Mouse (Mus musculus) bone marrow, adult 2 months (tissue): ENCODE measurements around the gene Rbm33. TPM values are rescaled to one million over a fixed set of nuclear protein-coding genes. Genes with fewer than 3 reads are reported as not detected.

Experiments
- H3K27ac ChIP-seq: fragments of 200-500 bp; 2 replicates; pipeline ENCODE4 v1.5.1; 2012; ENCODE audit warnings: low read depth, mild to moderate bottlenecking, control low read depth, inconsistent platforms, low read length; ENCODE audit not compliant: control insufficient read depth, poor library complexity, insufficient read depth
- H3K4me1 ChIP-seq: fragments of 200-500 bp; 2 replicates; pipeline ENCODE4 v1.6.1; 2011; ENCODE audit warnings: low read length; ENCODE audit not compliant: control insufficient read depth, insufficient read depth
- H3K4me3 ChIP-seq: fragments of 200-500 bp; replicated peaks from 2 replicates; pipeline ENCODE3; 2011; ENCODE audit warnings: mild to moderate bottlenecking, low read depth, low read length, control low read depth; ENCODE audit not compliant: control insufficient read depth
- CTCF ChIP-seq: fragments of 200-500 bp; IDR thresholded peaks from 2 replicates; pipeline ENCODE4 v1.5.1; 2011; ENCODE audit warnings: low read length, control low read depth; ENCODE audit not compliant: control insufficient read depth, insufficient read depth
- POLR2A ChIP-seq: fragments of 200-500 bp; IDR thresholded peaks from 2 replicates; pipeline ENCODE4 v1.6.1; 2011; ENCODE audit warnings: low read depth, mild to moderate bottlenecking, control low read depth, low read length, borderline replicate concordance; ENCODE audit not compliant: control insufficient read depth
- WGBS: fragments of 180-500 bp; shearing (Covaris S2); methylation state at CpG from one replicate; pipeline ENCODE4 v1.1.7; 2018; 5-methylcytosine and 5-hydroxymethylcytosine counted together
- polyA plus RNA-seq: library from polyadenylated mRNA; stranded (reverse); fragments of >200 nt; gene quantifications from 2 replicates; pipeline ENCODE4 v1.2.4, GENCODE M21; 2011; ENCODE audit warnings: low replicate concordance; ENCODE audit not compliant: missing spikeins, insufficient read depth, insufficient read length

The Rbm33 gene
- polyA plus RNA-seq, 1 experiment: 36.3 TPM

DNA sequence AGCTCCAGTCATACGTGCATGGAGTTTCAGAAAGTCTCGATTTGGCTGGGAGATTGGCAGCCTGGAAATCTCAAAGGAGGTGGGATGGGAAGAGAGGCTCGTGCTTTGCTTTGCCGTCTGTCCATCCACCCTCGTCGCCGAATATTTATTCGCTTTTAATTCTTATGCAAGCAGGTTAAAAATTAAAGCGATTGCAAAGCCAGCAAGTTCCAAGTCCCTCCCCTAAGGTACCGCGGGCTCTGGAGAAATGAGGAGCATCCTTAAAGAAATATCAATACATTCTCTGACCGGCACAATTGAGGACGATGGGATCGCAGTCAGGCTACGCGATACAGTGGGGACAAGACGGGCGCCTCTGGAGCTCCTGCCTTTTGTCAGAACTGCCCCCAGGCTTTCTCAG is 148.6 kb downstream of the Rbm33 start:
- TF ChIP-seq CTCF (no peak), POLR2A (no peak)
- Histone ChIP-seq H3K4me3 (no peak overlapping the region), H3K27ac (no peak overlapping the region), H3K4me1 (no peaks in the 10 kb centered on the region)
- 7% methylated on average over 18 of the region's 18 CpGs for WGBS

DNA sequence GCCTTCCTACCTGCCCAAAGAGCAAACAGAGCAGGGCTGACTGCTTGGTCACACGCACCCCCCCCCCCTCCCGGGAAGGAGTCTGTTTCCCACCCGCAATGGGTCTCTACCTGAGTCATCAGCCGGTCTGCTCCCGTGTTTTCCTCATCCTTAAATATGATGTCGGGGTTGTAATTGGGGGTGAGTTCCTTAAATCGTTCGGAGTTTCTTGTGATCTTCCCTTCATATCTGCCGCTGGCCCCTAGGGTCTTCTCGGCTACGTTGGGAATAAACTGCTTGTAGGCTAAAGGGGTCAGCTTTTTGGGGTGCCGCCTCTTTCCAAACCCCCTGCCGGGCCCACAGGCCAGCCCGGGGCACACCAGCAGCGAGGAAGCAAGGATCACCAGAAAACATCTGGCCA is 149.4 kb downstream of the Rbm33 start:
- no peak overlapping the region for H3K4me3 ChIP-seq
- no peak for TF ChIP-seq POLR2A
- TF ChIP-seq CTCF: no peak
- H3K27ac ChIP-seq: no peak overlapping the region
- H3K4me1 ChIP-seq: no peaks in the 10 kb centered on the region
- under 1% methylated on average over 15 of the region's 15 CpGs for WGBS

DNA sequence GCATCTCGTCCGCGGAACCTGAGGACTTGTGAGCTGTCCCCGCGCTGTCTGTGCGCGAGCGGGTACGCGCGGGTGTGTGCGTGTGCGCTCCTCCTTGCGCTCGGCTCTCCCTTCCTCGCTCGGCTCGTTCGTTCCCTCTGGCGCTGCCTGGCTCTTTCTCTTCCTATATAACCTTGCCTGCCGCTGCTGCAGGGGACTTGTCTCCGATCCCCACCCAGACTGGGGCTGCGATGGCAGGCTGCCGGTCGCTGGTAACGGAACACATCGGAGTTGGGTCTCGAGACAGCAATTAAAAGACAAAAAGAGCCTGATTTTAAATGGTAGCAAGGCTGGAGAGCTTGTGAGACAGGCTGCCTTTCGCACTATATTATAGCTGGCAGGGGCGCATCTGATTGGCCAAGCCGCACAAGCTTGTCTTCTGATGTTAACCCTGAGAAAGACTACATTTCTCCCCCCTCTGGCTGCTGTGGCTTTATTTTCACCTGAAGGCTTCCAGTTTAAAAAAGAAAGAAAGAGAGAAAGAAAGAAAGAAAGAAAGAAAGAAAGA is 149.9 kb downstream of the Rbm33 start, which contains the start of gene Shh:
TSS of gene Shh (minus strand) at position 497 of the 547 bp plus-strand sequence.
- no peak within 1 kb of the TSS for H3K4me3 ChIP-seq
- H3K4me1 ChIP-seq: no peaks in the 10 kb centered on the region
- 5% methylated on average over 31 of the region's 31 CpGs for WGBS
- TF ChIP-seq CTCF: no peak
- TF ChIP-seq POLR2A: no peak
- no peak within 1 kb of the TSS for H3K27ac ChIP-seq

Other genes starting within 250 kb of the Rbm33 start
- 9.2 and 13.8 TPM in 2 replicates for gene Insig1, start 245.8 kb upstream of the Rbm33 start, polyA plus RNA-seq
- gene En2, start 151.4 kb upstream of the Rbm33 start, polyA plus RNA-seq: not detected in 2 replicates
- gene Cnpy1, start 71.3 kb upstream of the Rbm33 start, polyA plus RNA-seq: not detected in 2 replicates
- gene Shh, start 150.1 kb downstream of the Rbm33 start, polyA plus RNA-seq: not detected in 2 replicates